Comparison of ENCODE assay signal across 18 mouse cellular contexts in genomic region chr12:98669086-98669485, GRCm38 (mm10). TPM values are rescaled to one million over a fixed set of nuclear protein-coding genes. Genes with fewer than 3 reads are reported as not detected.
DNase-seq lines count a peak whose midpoint lies in the region; ATAC-seq and TF ChIP-seq lines count a peak whose summit lies in the region.
"Had no signal": no experiment of that assay in that cellular context is flagged by ENCODE, and none has a peak within 500 bp of the region (broad histone marks: within the 10 kb centered on the region; RNA-seq: fewer than 3 reads in every experiment).

No protein-coding gene starts in this region.

- H3K9ac ChIP-seq in heart, postnatal 0 days (replicated peaks; ENCODE audit: low read depth, low read length) = no peak overlapping the region
- H3K9ac ChIP-seq: embryonic facial prominence, embryonic 15.5 days; hindbrain, embryonic 15.5 days; intestine, embryonic 15.5 days; kidney, embryonic 15.5 days; limb, embryonic 12.5 days; liver, embryonic 12.5 days; neural tube, embryonic 15.5 days; stomach, embryonic 15.5 days had no signal

- intact Hi-C loops in heart, postnatal 36 days (cut with DNase I) = no loop called here

- H3K4me2 ChIP-seq in heart, postnatal 0 days (ENCODE audit: low read depth, low read length) = no peak overlapping the region
- H3K4me2 ChIP-seq: embryonic facial prominence, embryonic 15.5 days; hindbrain, embryonic 15.5 days; intestine, embryonic 15.5 days; kidney, embryonic 15.5 days; limb, embryonic 12.5 days; liver, embryonic 12.5 days; neural tube, embryonic 15.5 days; stomach, embryonic 15.5 days had no signal

- H3K9me3 ChIP-seq in heart, embryonic 10.5 days = no peaks in the 10 kb centered on the region
- no peaks in the 10 kb centered on the region for H3K9me3 ChIP-seq in heart, postnatal 0 days (replicated peaks; ENCODE audit: control insufficient read depth, low read length)
- H3K9me3 ChIP-seq: embryonic facial prominence, embryonic 15.5 days; hindbrain, embryonic 15.5 days; intestine, embryonic 15.5 days; kidney, embryonic 15.5 days; limb, embryonic 12.5 days; liver, embryonic 12.5 days; neural tube, embryonic 15.5 days; stomach, embryonic 15.5 days had no signal

- no peak overlapping the region for H3K27ac ChIP-seq in heart, embryonic 10.5 days
- peak overlapping the region; percentile 43; the same call in 1 of the 2 replicates for H3K27ac ChIP-seq in heart, postnatal 0 days (ENCODE audit: low read depth)
- H3K27ac ChIP-seq: embryonic facial prominence, embryonic 15.5 days; hindbrain, embryonic 15.5 days; intestine, embryonic 15.5 days; limb, embryonic 12.5 days; liver, embryonic 12.5 days; neural tube, embryonic 15.5 days; stomach, embryonic 15.5 days had no signal

- peaks cover 9% of the 10 kb centered on the region; the same call in 1 of the 2 replicates for H3K4me1 ChIP-seq in heart, embryonic 10.5 days
- peaks cover 5% of the 10 kb centered on the region for H3K4me1 ChIP-seq in heart, postnatal 0 days (ENCODE audit: control insufficient read depth, insufficient read depth)
- H3K4me1 ChIP-seq: embryonic facial prominence, embryonic 15.5 days; hindbrain, embryonic 15.5 days; intestine, embryonic 15.5 days; kidney, embryonic 15.5 days; limb, embryonic 12.5 days; liver, embryonic 12.5 days; megakaryocyte, embryonic 14.5 days; neural tube, embryonic 15.5 days; stomach, embryonic 15.5 days had no signal

- WGBS in heart, embryonic 10.5 days = 74% methylated on average over 10 of the region's 10 CpGs
- WGBS in heart, postnatal 0 days = 52% methylated on average over 10 of the region's 10 CpGs

- H3K4me3 ChIP-seq in heart, embryonic 10.5 days = no peak overlapping the region
- H3K4me3 ChIP-seq in heart, postnatal 0 days (ENCODE audit: low read depth, low read length) = no peak overlapping the region
- H3K4me3 ChIP-seq: embryonic facial prominence, embryonic 15.5 days; hindbrain, embryonic 15.5 days; intestine, embryonic 15.5 days; kidney, embryonic 15.5 days; limb, embryonic 12.5 days; liver, embryonic 12.5 days; megakaryocyte, embryonic 14.5 days; neural tube, embryonic 15.5 days; stomach, embryonic 15.5 days had no signal

- H3K27me3 ChIP-seq in heart, embryonic 10.5 days (ENCODE audit: insufficient read depth, poor library complexity, severe bottlenecking) = no peaks in the 10 kb centered on the region
- H3K27me3 ChIP-seq in heart, postnatal 0 days (ENCODE audit: control insufficient read depth, insufficient read depth, low read length) = no peaks in the 10 kb centered on the region
- H3K27me3 ChIP-seq: embryonic facial prominence, embryonic 15.5 days; hindbrain, embryonic 15.5 days; intestine, embryonic 15.5 days; kidney, embryonic 15.5 days; limb, embryonic 12.5 days; liver, embryonic 12.5 days; megakaryocyte, embryonic 14.5 days; neural tube, embryonic 15.5 days; stomach, embryonic 15.5 days had no signal

- H3K36me3 ChIP-seq in heart, embryonic 10.5 days = 0 out of 2 replicates have a peak, but pooled peaks cover 3% of the 10 kb centered on the region
- H3K36me3 ChIP-seq in heart, postnatal 0 days (replicated peaks; ENCODE audit: control insufficient read depth, insufficient read depth, low read length) = 0 out of 2 replicates have a peak, but pooled peaks cover 7% of the 10 kb centered on the region
- H3K36me3 ChIP-seq: intestine, embryonic 15.5 days; liver, embryonic 12.5 days had no signal

- DNase-seq in heart, embryonic 10.5 days (ENCODE audit: low spot score) = peak; percentile 38
- no peak for DNase-seq in heart, adult 9 months (ENCODE audit: low spot score in 2 of 2)
- peak; percentile 11 for DNase-seq in heart, postnatal 0 days (ENCODE audit: low spot score)
- no peak for DNase-seq in heart, postnatal 36 days
- peak; percentile 41 to 50 for DNase-seq in adrenal gland, postnatal 36 days
- no peak for DNase-seq in yolk sac, embryonic 10.5 days (ENCODE audit: low spot score)
- no peak for DNase-seq in right cerebral cortex, postnatal 36 days (ENCODE audit: low spot score in 2 of 2)
- DNase-seq: embryo, embryonic 11 days had no signal

- no peak for ATAC-seq in heart, postnatal 0 days (ENCODE audit: insufficient read depth, low read depth)
- ATAC-seq: liver, embryonic 12.5 days; midbrain, embryonic 16.5 days had no signal

- TF ChIP-seq EP300 in heart, postnatal 0 days (IDR thresholded peaks at IDR 0.05; ENCODE audit: low read depth) = no peak

- TF ChIP-seq CTCF in heart, postnatal 0 days (IDR thresholded peaks at IDR 0.05; ENCODE audit: low read depth) = no peak

RNA-seq across cellular contexts. Expression of gene Spata7, which starts 41.1 kb away (rescaled TPM):
- 12.2 and 14.2 TPM in 2 replicates for polyA plus RNA-seq in heart, embryonic 10.5 days (2016; fragmentation: Nextera tagmentation; extraction: Ambion mirVana)
- total RNA-seq in heart, postnatal 0 days (2014; rRNA removed; ENCODE audit: low replicate concordance) = 3.3 and 7.2 TPM in 2 replicates
- 8.7 and 9.7 TPM in 2 replicates for polyA plus RNA-seq in heart, postnatal 0 days (2015; fragmentation: Nextera tagmentation; extraction: Ambion mirVana)
- 1 to 10 TPM; 5.8 to 6.3 TPM for total RNA-seq in heart, postnatal 36 days (2021)
- total RNA-seq in adrenal gland, postnatal 36 days (2021) = 1 to 10 TPM; 8.4 to 9.8 TPM

Comparison
In these comparisons a context has a peak if more than half of its experiments do, and no peak if none do; other contexts are left out.
1. DNase-seq: peak in heart, embryonic 10.5 days (single experiment), heart, postnatal 0 days (single experiment) and adrenal gland, postnatal 36 days (2 of 2); none in heart, adult 9 months (0 of 2), heart, postnatal 36 days (0 of 2), yolk sac, embryonic 10.5 days (single experiment) and right cerebral cortex, postnatal 36 days (0 of 2).